Mouse (Mus musculus) cerebellum, postnatal 4 days (tissue): ENCODE data around the gene Nipbl.
"Not testable (repeated sequence)": the region's sequence is repeated elsewhere in the genome, so short reads cannot be mapped to it uniquely, and the experiment has no call there.

Experiments used
- DNase-seq, 2 experiments: peaks; one replicate each; pipeline ENCODE4 v3.0.0; 2022; ENCODE audit warnings: low spot score in 2 of 2, mixed read lengths in 1 of 2

Nipbl gene

GRCm38 (mm10) chr15:8443926-8444889 is at the start of gene Nipbl:
Gene Nipbl (minus strand): TSS chr15:8444463.
- peak; percentile 81 to 85 for DNase-seq

- no peak for DNase-seq
Observed at GRCm38 (mm10) chr15:8485261-8485660, 41.0 kb upstream of the Nipbl start.

DNA sequence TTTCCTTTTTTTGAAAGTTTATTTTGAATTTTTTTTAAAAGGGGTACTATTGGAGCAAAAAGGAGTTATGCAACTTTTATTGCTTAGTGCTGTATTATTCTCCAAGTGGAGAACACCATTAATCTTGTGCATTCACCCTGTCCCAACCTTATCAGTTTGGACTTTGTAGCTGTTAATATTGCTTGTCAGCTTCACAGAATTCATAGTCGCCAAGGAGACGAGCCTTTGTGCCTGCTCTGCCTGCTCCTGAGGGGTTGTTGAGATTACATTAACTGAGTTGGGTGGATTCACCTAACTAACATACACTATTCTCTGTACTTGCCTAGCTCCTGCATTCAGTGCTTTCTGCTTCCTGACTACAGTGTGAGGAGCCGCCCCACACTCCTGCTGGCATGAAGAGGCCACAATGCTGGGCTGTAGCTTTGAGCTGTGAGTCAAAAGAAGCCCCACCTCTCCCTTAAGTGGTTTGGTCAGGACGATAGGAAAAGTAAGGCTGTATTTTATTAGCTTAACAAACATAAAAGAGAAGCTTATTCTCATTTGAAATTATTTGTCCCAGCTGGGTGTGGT is 24.8 kb upstream of the Nipbl start:
- no peak for DNase-seq

GRCm38 (mm10) chr15:8463521-8463920 is 19.3 kb upstream of the Nipbl start:
- DNase-seq = no peak

GRCm38 (mm10) chr15:8462780-8463179 is 18.5 kb upstream of the Nipbl start:
- no peak for DNase-seq

- no peak for DNase-seq
Observed at GRCm38 (mm10) chr15:8460871-8461270, 16.6 kb upstream of the Nipbl start.

DNA sequence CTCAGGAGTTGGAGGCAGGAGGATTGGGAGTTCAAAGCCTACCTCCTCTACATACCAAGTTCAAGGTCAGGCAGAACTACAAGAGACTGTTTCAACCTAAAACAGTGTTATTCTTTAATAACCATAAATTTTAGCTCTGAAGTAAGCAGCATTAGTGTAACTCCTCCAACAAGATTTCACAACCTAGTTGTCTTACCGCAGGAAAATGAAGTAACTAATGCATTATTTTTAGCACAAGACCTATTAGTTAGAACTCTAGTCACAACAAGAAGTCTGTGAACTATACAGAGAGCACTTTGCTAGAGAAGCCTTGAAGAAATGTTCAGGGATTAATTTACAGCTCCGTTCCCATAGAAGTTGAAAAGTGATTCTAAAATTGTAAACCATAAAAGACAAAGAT is 15.7 kb upstream of the Nipbl start:
- DNase-seq = no peak

DNA sequence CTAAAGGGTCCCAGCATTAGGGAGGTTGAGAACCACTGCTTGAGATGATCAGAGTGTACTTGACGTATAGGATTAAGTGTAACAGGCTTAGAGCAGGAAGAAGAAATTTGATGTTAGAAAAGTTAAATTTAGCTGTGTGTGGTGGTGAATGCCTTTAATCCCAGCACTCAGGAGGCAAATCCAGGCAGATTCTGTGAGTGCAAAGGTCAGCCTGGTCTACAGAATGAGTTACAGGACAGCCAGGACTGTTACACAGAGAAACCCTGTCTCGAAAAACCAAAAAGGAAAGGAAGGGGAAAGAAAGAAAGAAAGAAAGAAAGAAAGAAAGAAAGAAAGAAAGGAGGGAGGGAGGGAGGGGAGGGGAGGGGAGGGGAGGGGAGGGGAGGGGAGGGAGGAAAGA is 12.0 kb upstream of the Nipbl start:
- DNase-seq = not testable (repeated sequence)

DNA sequence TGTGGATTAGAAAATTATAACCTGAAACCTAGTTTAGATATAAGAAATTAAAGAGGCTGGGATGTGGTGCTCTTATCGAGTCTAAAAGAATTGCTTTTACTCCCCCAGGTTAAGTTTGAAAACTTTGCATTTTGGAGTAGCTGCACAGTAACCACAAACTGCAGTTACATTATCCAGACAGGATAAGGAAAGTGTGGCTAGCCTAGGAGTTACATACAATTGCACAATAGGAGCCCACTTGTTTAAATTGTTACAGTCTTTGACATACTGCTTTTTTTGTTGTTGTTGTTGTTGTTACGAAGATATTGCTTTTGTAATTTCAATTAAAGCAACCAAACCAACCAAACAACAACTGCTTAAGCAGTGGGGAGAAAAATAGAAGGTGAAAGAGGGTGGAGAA is 11.2 kb upstream of the Nipbl start:
- no peak for DNase-seq

- DNase-seq = no peak
Observed at GRCm38 (mm10) chr15:8451071-8451470, 6.8 kb upstream of the Nipbl start.

- no peak for DNase-seq
Observed at GRCm38 (mm10) chr15:8447193-8447767, 3.0 kb upstream of the Nipbl start.

GRCm38 (mm10) chr15:8446435-8446834 is 2.2 kb upstream of the Nipbl start:
- DNase-seq = peak in 1 of 2 experiments; percentile 10

DNA sequence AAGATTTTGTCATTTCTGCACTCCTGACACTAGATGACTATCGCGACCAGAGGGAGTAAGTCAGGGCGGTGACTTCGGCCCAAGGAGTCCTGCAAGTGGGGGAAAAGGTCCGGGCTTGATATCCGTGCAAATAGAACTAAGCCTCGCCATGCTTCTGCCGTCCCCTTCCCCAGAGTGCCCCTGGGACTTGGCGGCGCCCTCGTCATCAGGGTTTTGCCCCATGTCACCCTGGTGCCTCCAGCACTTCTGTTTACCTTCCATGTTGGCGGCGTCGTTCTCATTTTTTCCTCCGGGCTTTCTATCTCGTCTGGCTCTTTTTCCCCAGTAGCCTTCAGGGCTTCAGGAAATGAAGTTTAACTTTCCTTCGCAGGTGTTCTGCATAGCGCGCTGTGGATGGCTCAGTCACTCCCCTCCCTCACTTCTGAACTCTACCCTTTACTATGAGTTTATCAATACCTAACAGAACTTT is 1.7 kb upstream of the Nipbl start:
- peak in 1 of 2 experiments; percentile 11 for DNase-seq

- peak; percentile 38 to 70 for DNase-seq
Observed at GRCm38 (mm10) chr15:8444890-8445597, 781 bp upstream of the Nipbl start.

- peak in 1 of 2 experiments; percentile 54 for DNase-seq
Observed at GRCm38 (mm10) chr15:8443168-8443925, 916 bp downstream of the Nipbl start.

DNA sequence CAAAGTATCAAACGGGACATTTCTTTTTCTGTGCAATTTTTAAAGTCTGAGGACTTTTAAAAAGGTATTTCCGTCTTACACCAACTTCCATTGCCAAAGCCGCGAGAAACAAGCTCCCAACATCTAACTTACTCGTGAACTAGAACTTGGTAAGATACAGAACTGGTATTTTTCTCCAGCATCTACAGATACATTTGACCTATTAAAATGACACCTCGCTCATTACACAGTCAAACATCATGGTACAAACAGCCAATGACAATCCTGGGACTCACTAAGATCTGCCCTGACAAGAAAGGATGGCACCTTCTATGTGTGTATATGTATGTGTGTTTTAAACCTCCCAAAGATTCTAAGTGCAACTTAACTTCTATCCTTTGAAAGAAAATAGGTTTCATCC is 1.5 kb downstream of the Nipbl start:
- no peak for DNase-seq

DNA sequence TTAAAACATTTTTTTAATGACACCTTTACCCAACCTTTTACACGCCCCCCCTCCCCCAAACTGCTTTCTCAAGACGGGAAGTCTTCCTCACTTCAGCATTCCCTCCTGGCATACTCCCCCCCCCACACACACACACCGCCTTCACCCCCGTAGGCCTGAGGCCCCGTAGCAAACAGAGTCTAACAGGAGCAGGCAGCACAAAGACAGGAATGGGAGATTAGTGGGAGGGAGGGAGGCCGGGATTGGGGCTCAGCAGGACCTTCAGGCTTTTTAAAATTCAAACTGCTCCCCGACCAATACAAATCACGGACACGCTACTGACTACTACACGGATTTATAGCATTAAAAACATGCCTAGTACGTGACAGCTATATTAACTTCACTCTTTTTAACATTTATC is 2.1 kb downstream of the Nipbl start:
- DNase-seq = no peak

DNA sequence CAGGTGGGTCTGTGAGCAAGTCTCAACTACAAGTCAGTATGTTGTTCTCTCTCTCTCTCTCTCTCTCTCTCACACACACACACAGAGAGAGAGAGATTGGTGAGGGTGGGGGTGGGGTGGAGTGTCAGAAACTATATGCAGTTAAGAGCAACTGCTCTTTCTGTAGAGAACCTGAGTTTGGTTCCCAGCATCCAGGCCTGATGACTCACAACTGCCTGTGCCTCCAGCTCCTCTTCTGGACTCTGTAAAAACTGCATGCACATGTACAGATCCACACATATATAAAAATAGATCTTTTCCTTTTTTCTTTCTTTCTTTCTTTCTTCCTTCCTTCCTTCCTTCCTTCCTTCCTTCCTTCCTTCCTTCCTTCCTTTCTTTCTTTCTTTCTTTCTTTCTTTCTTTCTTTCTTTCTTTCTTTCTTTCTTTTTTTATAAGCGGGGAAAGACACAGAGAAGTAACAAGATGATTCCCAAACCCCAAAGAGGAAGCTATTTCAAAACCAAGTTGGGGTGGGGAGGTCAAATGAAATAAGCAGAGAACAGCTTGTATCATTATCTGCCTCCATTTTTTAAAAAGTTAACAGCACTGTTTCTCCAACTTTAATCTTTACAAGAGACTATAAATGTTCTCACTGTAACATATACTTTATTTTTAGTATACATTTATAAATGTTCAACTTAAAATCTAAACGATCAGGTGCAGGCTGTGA is 10.9 kb downstream of the Nipbl start:
- DNase-seq = no peak

- no peak for DNase-seq
Observed at GRCm38 (mm10) chr15:8432534-8432933, 11.7 kb downstream of the Nipbl start.

DNA sequence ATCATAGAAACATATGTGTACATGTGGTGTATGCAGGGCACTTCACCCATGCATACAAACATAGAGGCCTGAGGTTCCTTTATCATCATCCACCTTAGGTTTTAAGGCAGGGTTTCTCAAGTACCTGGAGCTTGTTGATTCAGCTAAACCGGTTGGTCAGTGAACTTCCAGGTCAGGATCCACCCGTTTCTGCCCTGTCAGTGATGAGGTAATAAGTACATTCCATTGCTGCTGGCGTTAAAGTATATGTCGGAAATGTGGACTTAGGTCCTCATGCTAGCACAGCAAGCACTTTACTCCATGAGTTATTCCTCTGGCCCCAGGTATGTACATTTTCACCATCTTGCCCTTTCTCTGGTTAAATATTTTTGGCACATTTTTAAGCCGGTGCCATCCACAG is 14.8 kb downstream of the Nipbl start:
- DNase-seq = no peak

DNA sequence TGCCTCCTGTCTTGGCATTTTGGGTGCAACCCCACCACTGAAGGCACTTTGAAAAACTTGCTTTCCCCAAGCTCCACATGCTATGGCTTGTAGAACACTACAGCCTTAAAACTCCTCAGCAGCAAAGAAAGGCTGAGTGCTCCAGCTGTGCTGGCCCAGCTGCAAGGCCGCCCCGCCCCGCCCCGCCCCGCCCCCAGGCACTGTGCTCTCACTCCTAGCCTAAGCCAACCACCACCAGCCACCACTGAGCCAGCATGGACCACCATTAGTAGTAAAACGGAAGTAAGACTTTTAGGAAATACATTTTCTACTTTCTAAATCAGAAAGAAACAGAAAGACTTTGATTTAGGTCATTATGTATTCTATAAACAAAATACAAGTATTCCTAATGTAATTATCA is 23.4 kb downstream of the Nipbl start:
- no peak for DNase-seq
